Mouse (Mus musculus): ENCODE results near the gene Snx29.

- TF ChIP-seq TAL1 (IDR thresholded peaks at IDR 0.05; ENCODE audit: low read length) (no peak), GATA1 (IDR thresholded peaks at IDR 0.05; ENCODE audit: low read length) (no peak)
Observed at GRCm38 (mm10) chr16:11426810-11427537, 104.3 kb downstream of the Snx29 start.

All from erythroblast, embryonic 14.5 days (primary cell).